Mouse (Mus musculus): ENCODE data around the gene Pde4d.

The Pde4d gene

DNA sequence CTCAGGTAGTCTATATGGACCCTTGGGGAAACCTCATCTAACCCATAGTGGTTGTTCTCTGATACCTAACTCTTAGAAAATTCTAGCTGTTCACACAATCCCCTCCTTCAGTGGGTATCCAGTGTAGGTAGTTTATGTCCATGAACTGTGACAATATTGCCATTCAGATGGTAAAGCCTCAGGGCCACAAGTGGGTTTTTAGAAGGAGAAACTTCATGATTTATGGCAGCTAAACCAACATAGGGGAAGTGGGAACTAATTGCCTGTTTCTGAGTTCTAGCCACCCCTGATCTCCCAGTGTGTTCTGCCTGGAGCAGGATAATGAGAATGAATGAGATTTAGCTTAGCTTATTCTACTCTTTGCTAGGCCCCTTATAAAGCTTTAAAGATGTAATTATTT lies 43.1 kb downstream of the Pde4d start:
- no peak for DNase-seq

DNA sequence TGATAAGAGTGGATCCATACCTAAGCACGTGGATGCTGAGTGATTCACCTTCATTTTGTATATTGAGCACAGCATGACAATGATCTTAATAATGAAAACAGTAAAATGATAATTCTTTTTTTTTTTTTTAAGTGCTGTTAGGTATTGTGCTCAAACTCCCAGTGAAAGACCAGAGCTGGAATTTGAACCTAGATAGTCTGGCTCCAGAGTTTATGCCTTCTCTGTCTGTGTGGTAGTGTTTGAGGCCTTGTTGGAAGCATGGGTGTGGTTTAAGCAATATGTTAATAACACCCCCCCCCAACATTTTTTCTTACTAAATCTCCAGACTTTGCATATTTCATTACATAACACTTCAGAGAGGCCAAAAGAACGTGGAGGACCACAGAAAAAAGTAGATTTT lies 44.6 kb downstream of the Pde4d start:
- DNase-seq = no peak

DNA sequence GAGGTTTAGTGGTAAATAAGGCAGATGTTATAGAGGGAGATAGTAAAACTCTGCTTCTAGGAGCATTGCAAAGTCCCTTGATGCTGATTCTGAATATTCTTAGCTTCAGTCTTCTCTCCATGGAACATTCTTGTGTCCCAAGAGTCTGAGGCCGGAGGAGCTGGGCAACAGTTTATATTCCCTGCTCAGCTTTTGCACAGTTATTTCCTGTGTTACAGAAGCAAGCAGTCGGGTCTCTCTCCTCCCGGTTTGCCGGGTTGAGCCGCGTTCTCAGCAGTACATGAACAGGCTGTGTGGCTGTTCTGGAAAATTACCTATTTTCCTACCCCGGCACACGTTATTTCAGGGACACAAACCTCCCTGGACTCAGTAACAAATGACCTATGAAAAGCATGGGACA lies 48.0 kb downstream of the Pde4d start:
- no peak for DNase-seq

DNA sequence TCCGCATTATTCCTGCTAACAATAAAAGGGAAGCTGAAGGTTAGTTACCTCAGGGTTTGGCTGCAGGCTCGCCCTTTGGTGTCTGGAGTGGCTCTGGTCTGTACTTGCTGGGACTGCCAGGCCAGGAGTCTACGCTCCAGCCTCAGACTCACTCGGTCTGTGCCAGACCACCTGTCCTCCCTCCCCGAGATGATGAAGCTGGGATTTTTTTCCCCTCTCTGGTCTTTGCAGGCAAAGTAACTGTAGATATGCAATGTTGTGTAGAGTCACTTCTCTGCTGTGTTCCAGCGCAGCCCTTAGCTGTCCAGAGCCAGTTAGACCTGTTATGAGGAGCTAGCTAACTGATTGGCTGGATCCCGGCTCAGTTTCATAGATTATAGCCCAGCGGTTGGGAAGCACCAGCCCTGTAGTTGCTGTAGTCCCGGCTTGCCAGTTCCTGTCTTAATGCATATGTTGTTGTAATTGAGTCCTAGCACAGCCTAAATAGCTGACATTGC lies 48.5 kb downstream of the Pde4d start:
- no peak for DNase-seq

DNA sequence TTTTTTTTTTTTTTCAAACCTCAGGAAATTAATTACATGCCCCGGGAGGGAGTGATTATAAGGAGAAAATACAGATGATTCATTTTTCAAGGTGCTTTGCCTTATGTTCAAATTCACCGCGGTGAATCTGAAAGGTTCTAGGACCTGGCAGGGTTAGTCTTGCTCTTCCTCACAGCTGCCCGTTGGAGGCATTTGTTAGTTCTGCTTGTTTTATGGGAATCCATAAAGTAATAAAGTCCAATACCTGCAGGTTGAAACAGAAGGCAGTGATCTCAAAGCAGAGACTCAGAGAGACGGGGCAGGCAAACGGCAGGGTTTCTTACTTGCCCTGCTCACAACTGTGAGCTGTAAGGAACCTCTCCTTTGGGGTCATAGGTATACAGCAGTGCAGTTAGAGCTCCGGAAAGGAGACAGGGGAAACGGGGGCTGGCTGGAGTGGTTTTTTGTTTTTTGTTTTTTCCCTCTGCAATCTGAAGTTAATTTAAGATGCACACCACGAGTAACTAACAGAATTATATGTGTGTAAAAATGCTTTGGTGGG lies 49.1 kb downstream of the Pde4d start:
- DNase-seq = no peak

DNA sequence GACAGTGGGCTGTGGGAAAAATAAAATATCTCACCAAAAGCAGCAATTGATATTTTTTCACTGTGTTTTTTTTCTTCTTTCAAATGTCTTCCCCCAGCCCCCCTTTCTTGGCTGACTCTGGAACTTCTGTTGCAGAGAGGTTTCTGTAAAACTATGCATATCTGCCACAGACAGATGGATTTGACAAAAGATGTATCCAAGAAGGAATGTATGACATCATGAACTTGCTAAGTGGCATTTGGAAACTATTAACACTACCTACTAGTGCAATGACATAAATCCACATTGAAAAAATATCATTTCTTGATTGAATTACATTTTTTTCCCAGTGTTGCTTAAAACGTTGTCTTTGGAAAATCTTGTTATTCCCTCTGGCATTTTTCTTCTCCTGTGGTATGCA lies 51.6 kb downstream of the Pde4d start:
- no peak for DNase-seq

DNA sequence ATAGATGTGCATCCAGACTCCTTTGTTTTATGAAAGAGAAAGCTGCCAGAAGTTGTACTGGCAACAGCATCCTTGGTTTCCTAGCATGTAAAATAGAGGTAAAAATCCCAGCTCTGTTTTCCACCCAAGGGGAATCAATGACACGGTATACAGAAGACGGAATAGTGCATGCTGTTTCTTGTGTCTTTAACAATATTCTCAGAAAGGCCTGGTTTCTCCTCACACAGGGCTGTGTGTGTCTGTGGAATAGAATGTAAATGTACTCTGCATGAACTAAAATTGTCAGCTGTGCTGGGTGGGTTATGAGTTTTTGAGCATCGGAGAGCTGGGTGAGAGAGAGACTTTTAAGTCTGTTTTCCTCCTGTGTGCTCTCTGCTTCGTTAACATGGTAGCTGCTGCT lies 74.8 kb downstream of the Pde4d start:
- no peak for DNase-seq

DNA sequence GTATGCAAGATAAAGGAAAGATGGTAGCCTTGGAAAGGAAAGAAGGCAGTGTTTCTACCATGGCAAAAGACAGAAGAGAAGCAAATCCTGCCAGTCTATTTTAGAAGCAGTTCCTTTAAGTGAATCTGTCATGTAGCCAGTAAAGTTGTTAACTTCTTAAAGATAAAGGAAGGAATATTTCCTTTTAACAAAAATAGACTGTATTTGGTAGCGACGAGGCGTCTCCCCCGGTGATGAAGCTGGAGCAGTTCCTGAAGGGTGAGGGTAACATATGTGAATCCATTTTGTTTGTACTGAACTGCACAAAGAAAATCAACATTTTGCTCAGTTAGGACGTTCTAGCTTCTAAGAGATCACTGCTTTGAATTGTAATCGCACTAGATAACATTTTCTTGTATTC lies 75.2 kb downstream of the Pde4d start:
- no peak for DNase-seq

DNA sequence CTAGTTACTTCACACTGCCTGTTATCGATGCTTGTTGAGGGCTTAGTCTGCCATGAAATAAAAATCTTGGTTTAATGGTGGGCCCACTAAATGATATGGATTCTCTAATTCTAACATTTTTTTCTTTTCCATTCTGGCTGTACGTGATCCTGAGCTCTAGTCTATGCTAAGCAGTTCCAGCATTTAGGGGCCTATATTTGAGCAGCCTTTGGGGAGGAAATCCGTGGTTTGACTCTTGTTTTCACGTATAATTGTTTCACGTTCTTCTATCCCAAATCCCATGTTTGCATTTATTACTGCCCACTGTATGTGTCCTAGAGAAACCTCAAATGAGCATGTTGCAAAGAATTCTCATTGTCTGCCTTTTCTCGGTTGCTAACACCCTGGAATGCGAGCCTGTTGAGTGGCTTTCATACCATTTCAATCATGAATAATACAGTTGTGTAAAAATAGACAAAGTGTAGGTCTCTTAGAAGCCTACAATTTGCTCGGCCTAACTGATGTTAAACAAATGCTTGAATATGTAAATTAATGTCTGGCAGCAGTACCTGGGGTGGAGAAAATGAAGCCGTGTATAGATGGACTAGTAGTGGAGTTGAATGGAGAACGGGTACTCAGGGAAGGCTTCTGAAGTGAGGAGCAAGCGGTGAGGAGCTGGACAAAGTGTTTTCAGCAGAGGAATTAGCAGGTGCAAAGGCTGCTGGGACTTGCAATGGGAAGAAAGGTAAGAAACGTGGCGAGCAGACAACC lies 76.7 kb downstream of the Pde4d start:
- no peak for DNase-seq

DNA sequence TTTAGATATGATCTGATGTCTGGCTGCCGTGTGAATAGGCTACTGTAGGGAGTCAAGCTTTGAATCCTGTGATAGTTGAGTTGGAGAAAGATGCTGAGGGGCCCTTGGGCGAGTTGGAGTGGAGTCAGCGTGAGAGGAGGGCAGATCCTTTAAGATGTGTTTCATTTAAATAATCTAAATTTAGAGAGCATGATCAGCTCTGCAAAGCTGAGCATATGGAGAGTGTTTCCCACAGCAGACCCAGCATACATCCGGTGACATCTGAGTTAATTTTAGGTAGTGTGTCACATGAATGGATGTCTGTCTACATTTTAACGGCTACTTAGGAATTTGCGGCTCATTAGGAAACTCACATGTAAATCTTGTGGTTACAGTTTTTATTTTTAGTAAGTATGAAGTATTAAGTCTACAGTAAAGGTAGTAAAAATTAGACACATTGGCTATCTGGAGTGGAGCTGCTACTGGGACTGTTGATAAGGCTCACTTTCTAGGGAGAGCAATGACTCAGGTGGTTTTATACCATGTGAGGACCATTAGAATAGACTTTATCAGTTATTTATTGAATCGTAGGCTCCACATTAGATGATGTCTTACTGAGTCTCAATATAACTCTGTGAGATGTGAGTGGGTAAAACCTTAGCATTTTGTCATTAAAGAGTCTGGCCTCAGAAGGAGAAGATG lies 77.5 kb downstream of the Pde4d start:
- DNase-seq = no peak

DNA sequence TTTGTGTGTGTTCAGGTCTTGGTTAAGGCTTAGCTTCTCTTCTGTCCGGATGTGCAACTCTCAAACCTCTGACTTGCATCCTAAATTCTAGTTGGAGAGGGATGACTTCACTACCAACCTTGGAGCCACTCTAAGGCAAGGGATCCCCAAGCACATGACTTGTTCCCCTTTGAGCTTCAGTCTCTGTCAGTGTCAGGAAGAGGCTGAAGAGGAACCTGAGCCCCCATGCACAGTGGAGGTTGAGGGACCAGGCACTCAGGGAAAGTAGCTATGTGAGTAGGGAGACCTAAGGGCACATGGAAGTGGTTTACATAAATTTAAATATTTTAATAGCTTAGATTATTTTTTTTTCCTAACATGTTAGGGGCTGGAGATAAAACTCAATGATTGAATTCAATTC lies 78.6 kb downstream of the Pde4d start:
- DNase-seq = no peak

DNA sequence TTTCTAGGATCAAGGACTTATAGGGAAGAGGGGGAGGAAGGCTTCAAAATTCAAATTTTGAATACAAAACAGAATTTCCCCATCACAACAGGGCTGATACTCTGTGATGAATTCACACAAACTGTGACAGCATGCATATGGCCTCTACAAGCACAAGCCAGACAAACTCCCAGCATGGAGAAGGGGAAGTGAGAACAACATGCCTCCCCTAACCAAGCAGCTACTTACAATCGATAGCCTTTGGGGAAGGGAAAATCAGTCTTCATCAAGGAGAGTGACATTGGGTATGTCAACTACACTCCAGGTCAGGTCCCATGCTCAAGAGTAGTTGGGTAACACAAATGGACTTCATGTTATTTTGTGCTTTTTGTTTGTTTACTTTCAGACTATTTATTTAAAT lies 83.1 kb downstream of the Pde4d start:
- DNase-seq = no peak

DNA sequence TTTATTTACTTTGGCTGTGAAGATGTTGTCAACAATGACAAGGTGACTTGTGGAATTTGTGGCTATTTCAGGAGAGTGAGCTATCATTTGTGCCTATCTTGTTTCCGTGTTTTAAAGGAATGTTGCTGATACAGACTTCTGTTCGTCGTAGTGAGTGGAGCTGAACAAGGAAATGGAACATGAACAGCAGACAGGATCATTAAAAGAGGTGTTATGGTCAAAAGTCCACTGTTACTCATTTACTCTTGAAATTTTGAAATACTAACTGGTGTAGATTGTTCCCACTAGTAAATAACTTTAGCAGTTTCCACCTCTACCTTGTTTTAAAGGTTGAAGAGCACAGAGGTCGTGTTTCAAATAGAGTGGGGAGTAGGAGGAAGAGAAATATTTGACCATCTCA lies 86.7 kb downstream of the Pde4d start:
- DNase-seq = no peak

DNA sequence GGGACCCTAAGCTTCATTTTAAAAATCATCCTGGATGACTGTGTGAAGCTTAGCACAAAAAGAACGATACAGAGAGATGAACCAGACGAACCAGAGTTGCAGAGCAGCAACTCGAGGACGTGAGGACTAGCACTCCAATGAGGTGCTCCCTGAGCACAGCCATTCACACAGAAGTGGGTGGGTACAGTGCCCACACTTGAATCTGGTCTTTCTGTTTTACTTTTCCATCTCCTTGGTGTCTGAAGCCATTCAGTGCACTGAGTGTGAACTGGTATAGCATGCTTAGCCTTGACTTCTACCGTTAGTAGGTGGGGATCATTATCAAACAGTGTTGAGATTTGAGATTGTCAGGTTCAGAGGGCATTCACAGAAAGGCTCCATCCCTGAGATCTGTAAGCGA lies 87.2 kb downstream of the Pde4d start:
- no peak for DNase-seq

DNA sequence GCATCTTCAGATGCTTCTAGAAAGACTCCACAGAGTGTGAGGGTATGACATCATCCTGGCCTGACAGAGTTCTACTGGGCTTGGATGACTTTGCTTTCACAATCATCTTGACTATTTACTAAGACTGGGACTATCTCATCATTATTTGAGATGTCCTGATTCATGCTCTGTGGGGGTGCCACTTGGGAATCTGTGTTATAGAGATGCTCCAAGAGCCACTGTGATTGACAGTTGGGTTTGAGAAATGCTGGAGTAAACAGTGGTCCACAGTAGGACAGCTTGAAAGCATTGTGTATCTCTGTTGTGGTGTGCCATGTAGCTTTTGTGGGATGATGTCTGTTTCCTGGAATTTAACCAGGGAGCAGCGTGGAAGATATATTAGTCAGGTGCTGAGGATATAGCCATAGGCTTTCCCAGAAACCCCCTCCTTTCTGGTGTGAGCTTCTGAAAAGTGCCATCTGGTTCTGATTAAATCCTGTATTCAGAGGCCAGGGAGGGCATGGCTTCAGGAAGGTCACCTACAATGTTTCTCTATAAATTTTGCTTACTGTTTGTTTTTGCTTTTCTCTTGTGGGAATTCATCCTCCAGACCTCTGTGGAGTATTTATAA lies 89.1 kb downstream of the Pde4d start:
- DNase-seq = no peak

DNA sequence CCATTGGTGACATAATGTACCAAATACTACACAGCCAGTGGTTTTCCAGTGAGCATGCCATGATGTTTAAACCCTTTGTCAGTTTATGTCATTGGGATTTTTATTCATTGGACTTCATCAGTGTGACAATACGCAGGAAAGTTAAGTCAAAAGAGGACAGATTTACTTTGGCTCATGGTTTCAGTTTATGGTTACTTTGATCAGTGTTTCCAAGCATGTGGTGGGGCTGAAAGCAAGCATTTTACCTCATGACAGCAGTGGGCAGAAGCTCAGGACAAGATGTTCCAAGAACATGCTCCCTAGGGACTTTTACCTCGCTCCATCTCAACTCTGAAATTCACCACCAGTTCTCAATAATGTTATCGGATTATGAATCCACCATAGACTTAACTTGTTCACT lies 91.7 kb downstream of the Pde4d start:
- no peak for DNase-seq

DNA sequence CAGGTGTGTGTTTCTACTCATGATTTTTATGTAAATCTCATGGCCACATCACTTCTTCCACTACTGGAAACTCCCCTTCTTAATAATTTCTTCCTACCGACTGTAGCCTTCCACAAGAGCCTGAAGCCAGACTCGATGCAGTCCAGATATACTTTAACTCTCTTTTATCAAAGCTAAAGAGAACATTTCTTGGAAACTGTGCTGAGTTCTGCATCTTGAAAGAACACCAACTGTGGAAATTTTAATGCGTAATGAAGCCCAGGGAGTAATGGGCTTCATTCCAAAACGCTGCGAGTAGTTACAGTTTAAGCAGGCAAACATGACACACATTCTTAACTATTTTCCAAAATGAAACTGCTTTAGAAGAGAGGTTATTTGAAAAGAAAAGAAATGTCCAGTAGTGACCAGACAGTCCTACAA lies 92.6 kb downstream of the Pde4d start:
- DNase-seq = no peak

DNA sequence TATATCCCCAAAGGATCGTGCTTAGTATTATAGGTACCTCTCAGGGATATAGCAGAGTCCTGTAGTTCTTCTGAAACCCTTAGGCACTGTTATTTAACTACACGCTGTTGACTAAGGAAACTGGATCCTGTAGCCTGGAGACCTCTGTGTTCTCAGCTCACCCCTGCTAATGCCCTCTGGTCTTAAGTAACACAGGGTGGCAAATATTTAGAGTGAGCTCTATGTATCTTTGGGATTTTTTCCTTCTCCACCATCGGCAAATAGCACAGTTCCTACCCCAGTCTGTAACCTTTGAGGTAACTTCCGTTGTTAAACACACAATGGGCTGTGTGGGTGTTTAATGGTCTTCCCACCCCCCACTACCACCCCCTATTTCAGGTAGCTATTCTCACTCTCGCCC lies 102.5 kb downstream of the Pde4d start:
- no peak for DNase-seq

DNA sequence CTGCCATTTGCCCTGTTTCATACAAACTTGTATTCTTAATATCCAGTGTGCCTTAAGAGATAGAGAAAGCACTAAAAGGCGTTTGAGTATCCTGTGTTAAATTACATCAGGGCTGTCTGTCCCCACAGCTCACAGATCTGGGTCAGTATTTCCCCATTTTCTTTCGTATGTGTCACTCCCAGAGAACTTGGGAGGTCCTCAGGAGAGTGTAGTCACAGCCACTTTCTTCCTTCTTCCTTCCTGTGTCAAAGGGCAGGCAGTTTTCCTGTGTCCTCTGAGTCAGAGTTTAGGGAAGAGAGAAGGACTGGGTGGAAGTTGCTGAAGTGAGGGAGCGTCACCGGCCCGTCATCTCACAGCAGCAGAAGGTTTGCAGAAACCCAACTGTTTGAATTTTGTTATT lies 103.2 kb downstream of the Pde4d start:
- DNase-seq = no peak

DNA sequence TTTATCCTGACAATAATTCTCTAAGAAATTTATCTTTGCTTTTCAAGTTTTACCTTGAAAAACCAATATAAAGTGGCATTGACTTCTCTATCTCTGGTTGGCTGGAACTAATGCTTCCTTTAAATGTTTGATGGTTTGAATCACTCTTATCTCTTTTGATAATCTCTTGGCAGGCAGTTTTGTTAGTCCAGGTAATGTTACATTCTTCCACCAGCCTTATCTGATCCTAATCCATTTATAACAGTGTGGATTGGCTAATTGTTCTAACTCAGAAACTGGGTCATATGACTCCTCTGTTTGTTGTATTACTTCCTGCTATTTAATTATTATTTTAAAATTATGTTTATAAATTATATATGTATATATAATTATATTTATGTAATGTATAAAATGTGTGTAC lies 105.2 kb downstream of the Pde4d start:
- no peak for DNase-seq

DNA sequence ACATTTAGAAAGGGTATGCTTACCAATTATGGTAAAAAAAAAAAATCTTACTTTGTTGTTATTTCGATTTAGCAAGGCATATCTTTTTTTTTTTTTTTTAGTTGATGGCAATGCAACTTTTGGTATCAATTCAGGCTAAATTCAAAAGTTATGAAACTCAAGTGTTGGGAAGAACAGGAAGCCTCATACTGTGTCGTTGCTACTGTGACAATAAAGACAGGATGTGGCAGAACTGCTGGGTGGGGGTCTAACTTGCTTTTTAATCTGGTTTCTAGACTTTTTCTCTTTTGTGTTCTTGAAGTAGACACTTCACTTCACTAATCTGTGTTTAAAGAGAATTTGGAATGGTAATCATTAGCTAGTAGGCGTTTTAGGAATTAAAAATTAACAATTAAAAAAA lies 147.2 kb downstream of the Pde4d start:
- no peak for DNase-seq

DNA sequence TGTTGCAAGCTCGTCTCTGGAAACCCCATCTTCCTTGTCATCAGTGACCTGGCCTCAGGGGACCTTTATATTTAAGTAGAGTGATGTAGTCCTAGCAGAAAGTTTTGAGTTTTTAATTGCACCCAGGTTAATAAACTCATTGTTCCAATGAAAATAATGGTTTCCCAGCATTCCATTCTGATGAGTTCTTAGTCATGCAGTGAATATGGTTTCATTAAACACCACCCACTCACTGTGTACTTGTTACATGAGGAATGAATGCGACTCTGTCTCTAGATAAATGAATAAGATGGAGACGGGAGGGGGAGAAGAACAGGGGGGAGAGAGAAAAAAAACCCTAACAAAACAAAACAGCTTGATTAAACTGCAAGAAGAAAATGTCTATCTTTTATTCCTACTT lies 148.9 kb downstream of the Pde4d start:
- no peak for DNase-seq

DNA sequence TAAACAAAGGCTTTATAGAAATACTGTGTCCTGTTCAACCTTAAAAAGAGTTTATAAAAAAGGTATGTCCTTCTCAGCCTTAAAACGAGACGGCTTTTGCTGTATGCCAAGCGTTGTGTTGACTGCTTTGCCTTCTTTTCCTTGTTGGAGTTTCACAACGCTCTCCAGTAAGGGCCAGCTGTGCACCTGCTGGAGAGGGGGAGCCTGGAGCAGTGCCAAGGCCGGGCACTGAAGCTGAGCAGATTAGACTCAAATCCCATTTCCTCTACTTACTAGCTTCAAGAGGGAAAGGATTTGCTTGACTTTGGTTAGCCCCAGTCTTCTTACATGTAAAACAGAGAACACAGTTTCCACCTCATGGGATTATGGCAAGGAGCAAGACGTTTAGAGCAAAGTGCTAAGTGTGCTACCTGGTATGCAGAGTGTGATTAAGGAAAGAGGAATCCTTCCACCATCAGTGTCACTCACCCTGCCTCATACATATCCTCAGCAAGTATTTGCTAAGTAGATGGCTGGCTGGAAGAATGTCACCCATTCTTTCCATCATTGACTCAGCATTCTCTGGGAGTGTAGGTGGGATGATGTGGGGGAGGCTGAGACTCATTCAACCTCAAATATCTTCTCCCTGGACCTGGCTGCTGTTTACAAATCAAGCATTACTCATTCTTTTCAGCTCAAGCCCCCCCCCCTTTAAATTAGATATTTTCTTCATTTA lies 149.6 kb downstream of the Pde4d start:
- no peak for DNase-seq
